Mouse (Mus musculus) hindbrain, embryonic 13.5 days (tissue): Measurements from ENCODE around the gene Rpl23. TPM values are rescaled to one million over a fixed set of nuclear protein-coding genes. Genes with fewer than 3 reads are reported as not detected.

Source experiments
- ATAC-seq: fragments of 200-750 bp; cut with Nextera tagmentation; 2 replicates; pipeline ENCODE4 v1.8.0; 2017; ENCODE audit warnings: moderate TSS enrichment; ENCODE audit not compliant: low FRiP score
- H3K27ac ChIP-seq: fragments of 300-500 bp; sonication (generic); 2 replicates; pipeline ENCODE4 v1.5.1; 2015; ENCODE audit warnings: inconsistent platforms, mild to moderate bottlenecking, moderate library complexity
- H3K27me3 ChIP-seq: fragments of 300-500 bp; sonication (generic); 2 replicates; pipeline ENCODE4 v1.6.1; 2015; ENCODE audit warnings: mild to moderate bottlenecking, inconsistent platforms
- H3K36me3 ChIP-seq: fragments of 300-500 bp; sonication (generic); 2 replicates; pipeline ENCODE4 v1.6.1; 2015; ENCODE audit warnings: mild to moderate bottlenecking, inconsistent platforms
- H3K4me1 ChIP-seq: fragments of 300-500 bp; sonication (generic); replicated peaks from 2 replicates; pipeline ENCODE4 v1.6.1; 2015; ENCODE audit warnings: inconsistent platforms
- H3K4me2 ChIP-seq: fragments of 300-500 bp; sonication (generic); 2 replicates; pipeline ENCODE4 v1.6.1; 2015; ENCODE audit warnings: inconsistent platforms, mild to moderate bottlenecking, moderate library complexity
- H3K4me3 ChIP-seq: fragments of 300-500 bp; sonication (generic); 2 replicates; pipeline ENCODE4 v1.5.1; 2015; ENCODE audit warnings: mild to moderate bottlenecking, inconsistent platforms
- H3K9ac ChIP-seq: fragments of 300-500 bp; sonication (generic); 2 replicates; pipeline ENCODE4 v1.6.1; 2015; ENCODE audit warnings: mild to moderate bottlenecking, inconsistent platforms
- H3K9me3 ChIP-seq: fragments of 300-500 bp; sonication (generic); 2 replicates; pipeline ENCODE4 v1.6.1; 2016; ENCODE audit warnings: inconsistent platforms
- WGBS: fragments of 180-500 bp; shearing (Covaris S2); methylation state at CpG from one replicate; pipeline ENCODE4 v1.1.7; 2015; 5-methylcytosine and 5-hydroxymethylcytosine counted together
- polyA plus RNA-seq: library from polyadenylated mRNA; unstranded; fragments of >200 nt; fragmentation: Nextera tagmentation; extraction: Ambion mirVana; gene quantifications from 2 replicates; pipeline ENCODE4 v1.2.1, GENCODE M21; 2015

The Rpl23 gene
- polyA plus RNA-seq, 1 experiment from 2014 or later, result 380 TPM

DNA sequence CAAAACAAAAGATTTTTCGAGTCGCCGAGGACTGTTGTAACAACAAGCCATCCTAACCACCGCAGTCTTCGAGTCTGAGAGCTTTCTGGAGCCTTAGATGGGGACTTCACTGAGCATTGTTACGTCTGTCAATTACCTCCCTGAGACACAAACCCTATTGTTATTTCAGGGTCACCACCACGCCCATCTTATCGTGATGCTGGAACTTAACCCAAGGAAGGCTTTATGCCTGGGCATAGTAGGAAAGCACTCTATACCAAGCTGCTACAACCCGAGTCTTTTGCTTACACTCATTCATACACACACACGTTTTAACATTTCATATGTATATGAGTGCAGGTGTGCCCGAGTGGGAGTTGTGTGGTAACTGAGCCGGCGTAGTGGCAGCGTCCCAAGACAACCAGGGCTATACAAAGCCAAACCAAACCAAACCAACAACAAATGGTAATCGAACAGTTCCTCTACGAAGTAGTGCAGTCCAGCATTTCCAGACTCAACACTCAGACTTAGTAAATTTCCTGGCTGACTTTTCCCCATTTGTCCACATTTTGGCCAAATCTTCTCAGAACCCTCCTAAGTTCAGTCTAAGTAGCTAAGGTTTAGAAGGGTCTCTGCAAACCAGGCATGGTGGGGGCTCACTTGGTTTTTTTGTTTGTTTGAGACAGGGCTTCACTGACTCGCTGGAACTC lies 6.3 kb downstream of the Rpl23 start, which contains the start of gene 1700001P01Rik:
Gene 1700001P01Rik, minus strand, starts transcription at position 111 of the 689 bp plus-strand sequence.
- WGBS, result 34% methylated on average over 17 of the region's 17 CpGs
- no peak within 1 kb of the TSS for H3K4me2 ChIP-seq
- H3K4me3 ChIP-seq, result no peak within 1 kb of the TSS
- no peaks in the 10 kb centered on the region for H3K27me3 ChIP-seq
- no peak within 1 kb of the TSS for H3K9ac ChIP-seq
- peaks cover 17% of the 10 kb centered on the region for H3K4me1 ChIP-seq
- no peak within 1 kb of the TSS for H3K27ac ChIP-seq
- no peaks in the 10 kb centered on the region for H3K9me3 ChIP-seq
- H3K36me3 ChIP-seq, result peaks cover 58% of the 10 kb centered on the region
- no peak for ATAC-seq

DNA sequence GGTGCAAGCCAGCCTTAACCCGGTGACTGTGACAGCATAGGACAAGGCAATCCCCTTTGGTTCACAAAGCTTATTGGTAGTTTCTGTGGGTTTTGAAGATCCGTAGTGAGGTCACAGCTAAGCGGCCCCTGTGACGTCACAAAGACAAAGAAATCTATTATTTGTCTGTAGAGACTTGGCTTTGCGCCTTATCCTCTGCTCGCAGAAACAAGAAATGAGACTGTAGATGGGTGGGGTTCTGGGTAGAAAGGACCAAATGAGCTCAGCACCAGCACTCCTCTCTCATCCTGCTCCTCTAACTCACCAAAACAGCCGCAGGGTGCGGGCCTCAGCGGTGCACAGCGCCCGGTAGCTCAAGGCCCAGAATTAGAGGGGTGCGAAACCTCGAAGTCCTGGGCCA lies 7.1 kb downstream of the Rpl23 start:
- Histone ChIP-seq H3K27ac (no peak overlapping the region), H3K9ac (no peak overlapping the region), H3K9me3 (no peaks in the 10 kb centered on the region), H3K36me3 (peaks cover 51% of the 10 kb centered on the region), H3K4me1 (peaks cover 10% of the 10 kb centered on the region), H3K4me2 (no peak overlapping the region), H3K27me3 (no peaks in the 10 kb centered on the region), H3K4me3 (no peak overlapping the region)
- no peak for ATAC-seq
- WGBS, result 75% methylated on average over 13 of the region's 13 CpGs

DNA sequence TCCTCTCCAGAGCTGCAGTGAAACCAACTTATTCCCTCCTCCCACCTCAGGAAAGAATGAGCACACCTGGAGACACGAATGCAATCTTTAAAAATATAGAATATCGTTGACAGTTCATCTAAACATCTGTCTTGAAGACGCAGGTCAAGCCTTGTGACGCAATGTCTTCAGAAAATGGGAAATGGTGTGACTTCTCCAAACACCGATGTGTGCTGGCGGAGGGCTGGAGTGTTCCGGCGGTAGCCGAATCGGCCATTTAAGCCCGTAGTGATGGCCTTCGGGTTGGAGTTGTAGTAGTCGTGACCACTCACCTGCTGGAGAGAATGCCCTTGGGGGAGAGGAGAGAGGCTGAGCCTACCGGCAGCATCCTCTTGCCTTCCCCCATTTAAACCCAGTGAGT lies 10.8 kb downstream of the Rpl23 start:
- Histone ChIP-seq H3K4me3 (no peak overlapping the region), H3K27me3 (no peaks in the 10 kb centered on the region), H3K36me3 (peaks cover 15% of the 10 kb centered on the region), H3K27ac (no peak overlapping the region), H3K9ac (no peak overlapping the region), H3K4me2 (no peak overlapping the region), H3K4me1 (peaks cover 5% of the 10 kb centered on the region), H3K9me3 (no peaks in the 10 kb centered on the region)
- WGBS, result 83% methylated on average over 14 of the region's 14 CpGs
- ATAC-seq, result no peak

DNA sequence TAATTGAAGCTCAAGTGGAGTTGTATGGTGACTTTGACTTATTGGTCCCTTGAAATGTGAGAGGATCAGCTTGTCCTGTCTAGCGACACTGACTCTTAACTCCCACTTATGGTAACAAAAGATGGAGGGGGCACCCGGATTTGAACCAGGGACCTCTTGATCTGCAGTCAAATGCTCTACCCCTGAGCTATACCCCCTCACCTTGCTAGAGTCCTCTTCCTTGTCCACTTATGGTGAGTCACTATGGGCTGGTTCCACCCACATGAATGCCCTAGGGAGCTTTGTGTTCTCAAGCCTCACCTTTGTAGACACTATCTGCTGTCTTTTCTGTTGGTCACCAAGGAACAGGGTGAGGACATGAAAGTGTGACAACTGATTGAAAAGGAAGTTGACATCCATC lies 12.5 kb downstream of the Rpl23 start:
- H3K4me2 ChIP-seq, result no peak overlapping the region
- WGBS, result 48% methylated on average over 2 of the region's 2 CpGs
- H3K4me3 ChIP-seq, result no peak overlapping the region
- H3K27me3 ChIP-seq, result no peaks in the 10 kb centered on the region
- H3K9ac ChIP-seq, result no peak overlapping the region
- no peak overlapping the region for H3K27ac ChIP-seq
- H3K36me3 ChIP-seq, result 0 out of 2 replicates have a peak, but pooled peaks cover 2% of the 10 kb centered on the region
- no peaks in the 10 kb centered on the region for H3K9me3 ChIP-seq
- peaks cover 16% of the 10 kb centered on the region for H3K4me1 ChIP-seq
- no peak for ATAC-seq

DNA sequence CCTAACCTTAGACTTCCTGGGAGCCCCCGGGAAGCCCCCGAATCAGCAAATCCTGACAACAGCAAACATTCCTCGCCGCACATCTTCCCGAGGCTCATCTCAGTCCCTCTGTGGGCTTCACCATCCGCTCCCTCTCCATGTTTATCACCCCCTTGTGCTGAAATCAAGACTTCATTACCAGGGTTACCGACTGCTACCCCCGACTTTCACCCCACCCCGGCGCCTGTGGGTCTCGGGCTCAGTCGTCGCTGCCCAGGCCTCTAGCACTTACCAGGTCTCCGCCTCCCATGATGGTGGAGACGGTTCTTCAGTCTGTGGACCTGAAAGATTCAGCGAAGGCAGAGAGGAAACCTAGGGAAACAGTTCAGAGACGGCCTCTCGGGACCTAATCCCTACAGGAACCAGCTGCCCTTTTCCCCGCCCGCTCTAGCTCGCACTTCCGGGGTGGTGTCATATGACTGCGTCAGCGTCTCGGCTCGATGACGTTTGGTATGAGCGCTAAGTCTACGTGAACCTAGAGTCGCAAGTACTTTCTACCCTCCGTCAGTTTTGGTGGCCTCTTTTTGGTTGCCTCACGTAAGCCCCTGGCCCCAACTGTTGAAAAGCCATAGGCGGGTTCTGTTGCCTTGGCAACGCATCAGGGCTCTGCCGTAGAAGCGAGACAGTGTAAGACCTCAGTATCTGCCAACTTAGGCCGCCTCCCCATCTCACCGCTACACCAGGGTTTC lies 15.9 kb downstream of the Rpl23 start, which contains the start of gene Cwc25:
Gene Cwc25, minus strand, starts transcription at position 403 of the 728 bp plus-strand sequence.
- Histone ChIP-seq H3K27me3 (no peaks in the 10 kb centered on the region), H3K4me2 (peak within 1 kb of the TSS; percentile 65), H3K9me3 (no peaks in the 10 kb centered on the region), H3K36me3 (peaks cover 28% of the 10 kb centered on the region), H3K4me3 (peak within 1 kb of the TSS; percentile 94), H3K9ac (peak within 1 kb of the TSS; percentile 94), H3K27ac (peak within 1 kb of the TSS; percentile 92), H3K4me1 (peaks cover 22% of the 10 kb centered on the region)
- peak; percentile 95 for ATAC-seq
- under 1% methylated on average over 38 of the region's 38 CpGs for WGBS

DNA sequence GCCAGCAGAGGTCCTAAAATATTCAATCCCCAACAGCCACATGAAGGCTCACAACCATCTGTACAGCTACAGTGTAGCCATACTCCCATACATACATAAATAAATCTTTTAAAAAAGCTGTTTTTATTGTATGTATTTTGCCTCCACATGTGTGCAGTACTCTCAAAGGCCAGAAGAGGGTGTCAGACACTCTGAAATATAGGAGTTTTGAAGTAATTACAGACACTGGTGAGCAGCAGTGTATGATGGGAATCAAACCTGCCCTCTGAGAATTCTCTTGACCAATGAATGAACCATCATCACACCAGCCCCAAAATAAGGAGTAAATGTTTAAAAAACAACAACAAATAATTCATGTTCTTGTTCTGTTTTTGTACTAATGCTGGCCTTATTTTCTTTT lies 20.6 kb downstream of the Rpl23 start:
- H3K9me3 ChIP-seq, result no peaks in the 10 kb centered on the region
- H3K36me3 ChIP-seq, result peaks cover 65% of the 10 kb centered on the region

DNA sequence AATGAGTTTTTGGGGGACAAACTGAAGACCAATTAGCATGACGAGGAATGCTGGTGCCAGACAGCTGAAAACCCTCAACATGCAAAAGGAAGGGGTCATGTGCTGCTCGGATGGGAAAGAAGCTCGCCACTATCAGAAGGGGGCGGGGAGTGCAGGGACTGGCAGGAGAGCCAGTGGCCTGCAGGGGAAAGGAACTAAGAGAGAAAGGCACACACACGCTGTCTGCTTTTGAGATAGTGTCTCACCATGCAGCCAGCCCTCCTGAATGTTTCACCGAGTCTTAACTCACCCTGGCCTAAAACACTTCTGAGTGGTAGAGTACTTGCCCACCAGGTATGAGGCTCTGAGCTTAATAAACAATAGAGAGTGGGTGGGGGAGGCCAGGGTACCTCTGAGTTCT lies 23.3 kb downstream of the Rpl23 start:
- Histone ChIP-seq H3K9me3 (no peaks in the 10 kb centered on the region), H3K4me1 (no peaks in the 10 kb centered on the region), H3K36me3 (peaks cover 84% of the 10 kb centered on the region), H3K9ac (no peak overlapping the region), H3K4me3 (no peak overlapping the region), H3K27me3 (no peaks in the 10 kb centered on the region), H3K4me2 (no peak overlapping the region), H3K27ac (no peak overlapping the region)
- no peak for ATAC-seq
- 89% methylated on average over 6 of the region's 6 CpGs for WGBS

More for the DNA sequence above, 20.6 kb downstream of the Rpl23 start:
- no peak overlapping the region for H3K27ac ChIP-seq
- H3K4me1 ChIP-seq, result peaks cover 17% of the 10 kb centered on the region
- no peaks in the 10 kb centered on the region for H3K27me3 ChIP-seq
- H3K9ac ChIP-seq, result no peak overlapping the region
- no peak overlapping the region for H3K4me3 ChIP-seq
- no peak overlapping the region for H3K4me2 ChIP-seq
- ATAC-seq, result no peak

DNA sequence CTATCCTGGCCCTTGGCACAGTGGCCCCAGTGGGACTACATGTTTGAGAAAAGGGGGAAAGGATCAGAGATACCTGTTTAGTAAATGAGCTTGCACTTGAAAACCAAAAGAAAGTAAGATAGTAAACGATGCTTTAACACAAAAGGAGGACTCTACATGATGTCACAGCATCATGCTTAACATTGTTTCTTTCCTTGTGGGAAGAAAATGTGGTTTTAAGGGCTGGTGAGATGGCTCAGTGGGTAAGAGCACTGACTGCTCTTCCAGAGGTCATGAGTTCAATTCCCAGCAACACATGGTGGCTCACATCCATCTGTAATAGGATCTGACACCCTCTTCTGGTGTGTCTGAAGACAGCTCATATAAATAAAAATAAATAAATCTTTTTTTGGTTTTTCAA lies 24.1 kb downstream of the Rpl23 start:
- no peak overlapping the region for H3K27ac ChIP-seq
- H3K9ac ChIP-seq, result no peak overlapping the region
- no peaks in the 10 kb centered on the region for H3K9me3 ChIP-seq
- ATAC-seq, result no peak
- H3K4me2 ChIP-seq, result no peak overlapping the region
- WGBS, result 96% methylated on average over 1 of the region's 1 CpGs
- H3K27me3 ChIP-seq, result no peaks in the 10 kb centered on the region
- H3K36me3 ChIP-seq, result peaks cover 86% of the 10 kb centered on the region
- no peak overlapping the region for H3K4me3 ChIP-seq
- no peaks in the 10 kb centered on the region for H3K4me1 ChIP-seq

DNA sequence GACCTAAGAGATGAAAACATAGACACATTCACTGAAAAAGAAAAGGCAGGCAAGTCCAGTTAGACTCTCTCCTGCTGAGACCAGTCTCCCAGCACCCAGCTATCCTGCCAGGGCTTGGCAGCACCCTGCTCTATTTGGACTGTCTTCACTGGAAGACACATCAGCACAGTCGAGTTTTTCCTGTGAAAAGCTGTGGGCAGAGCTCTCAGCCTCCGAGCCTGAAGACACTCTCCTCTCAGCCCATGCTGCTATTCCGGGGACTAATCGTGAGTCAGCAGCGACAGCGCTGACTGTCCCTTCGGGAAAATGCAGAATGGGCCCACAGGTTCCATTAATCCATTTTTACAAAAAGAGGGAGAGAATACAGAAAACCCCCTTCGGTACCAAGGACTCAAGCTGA lies 29.0 kb downstream of the Rpl23 start:
- 97% methylated on average over 8 of the region's 8 CpGs for WGBS
- ATAC-seq, result no peak
- no peak overlapping the region for H3K4me3 ChIP-seq
- H3K27ac ChIP-seq, result no peak overlapping the region
- H3K9me3 ChIP-seq, result no peaks in the 10 kb centered on the region
- H3K4me2 ChIP-seq, result no peak overlapping the region
- no peak overlapping the region for H3K9ac ChIP-seq
- peaks cover 90% of the 10 kb centered on the region for H3K36me3 ChIP-seq
- H3K27me3 ChIP-seq, result no peaks in the 10 kb centered on the region
- H3K4me1 ChIP-seq, result no peaks in the 10 kb centered on the region

DNA sequence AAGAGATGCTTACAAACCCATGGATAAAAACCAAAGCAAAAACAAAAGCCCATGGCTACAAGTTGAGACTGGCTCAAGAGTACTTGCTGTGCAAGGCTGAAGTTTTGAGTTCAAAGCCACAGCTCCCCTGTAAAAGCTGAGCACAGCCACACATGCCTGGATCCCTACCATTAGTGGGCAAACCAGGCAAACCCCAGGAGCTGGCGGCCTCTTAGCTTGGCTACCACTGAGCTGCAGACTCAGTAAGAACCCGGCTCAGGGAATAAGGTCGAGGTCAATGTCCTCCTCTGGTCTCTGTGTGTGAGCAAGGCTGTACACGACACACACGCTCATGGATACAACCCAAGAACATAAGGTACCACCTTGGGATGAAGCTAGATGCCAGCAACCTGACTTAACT lies 33.7 kb downstream of the Rpl23 start:
- Histone ChIP-seq H3K27me3 (no peaks in the 10 kb centered on the region), H3K9ac (no peak overlapping the region), H3K4me1 (peaks cover 6% of the 10 kb centered on the region), H3K9me3 (no peaks in the 10 kb centered on the region), H3K4me2 (no peak overlapping the region), H3K36me3 (peaks cover 73% of the 10 kb centered on the region), H3K27ac (no peak overlapping the region), H3K4me3 (no peak overlapping the region)
- WGBS, result 97% methylated on average over 5 of the region's 5 CpGs
- no peak for ATAC-seq

DNA sequence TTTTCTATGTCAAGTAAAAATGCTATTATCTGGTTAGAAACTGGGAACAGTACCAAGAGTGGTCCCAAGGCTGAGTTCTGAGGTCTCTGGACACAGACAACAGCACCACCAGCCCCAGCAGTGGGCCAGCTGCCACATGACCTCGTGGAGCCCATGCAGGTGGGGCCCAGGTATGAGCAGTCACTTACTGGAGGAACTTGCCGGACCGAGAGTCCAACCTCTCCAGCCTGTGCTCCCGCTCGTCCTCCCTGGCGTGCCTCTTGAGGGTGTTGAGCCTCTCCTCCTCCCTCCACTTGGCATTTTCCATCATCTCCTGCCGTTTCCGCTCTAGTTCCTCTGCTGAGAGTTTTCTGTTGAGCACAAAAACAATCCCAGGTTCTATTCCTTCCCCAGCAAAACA lies 34.5 kb downstream of the Rpl23 start:
- H3K36me3 ChIP-seq, result peaks cover 65% of the 10 kb centered on the region

DNA sequence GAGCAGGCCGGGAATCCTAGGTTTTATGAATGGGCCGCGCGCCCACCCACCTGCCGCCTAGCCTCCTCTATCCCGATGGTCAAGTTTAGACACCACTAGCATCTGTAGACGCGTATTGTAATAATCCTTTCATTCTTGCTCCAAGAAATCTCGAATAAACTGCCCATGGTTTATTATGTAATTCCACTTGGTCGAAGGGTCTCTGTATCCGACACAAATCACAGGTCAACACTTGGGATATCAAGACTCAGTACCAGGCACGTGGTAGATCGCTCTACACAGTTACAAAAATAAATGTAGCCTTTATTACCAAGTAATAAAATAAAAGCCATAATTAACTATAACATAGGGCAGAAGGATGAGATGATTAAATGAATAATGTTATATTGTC lies 36.9 kb downstream of the Rpl23 start:
- peaks cover 32% of the 10 kb centered on the region for H3K4me1 ChIP-seq
- H3K4me3 ChIP-seq, result peak overlapping the region; percentile 78
- H3K9ac ChIP-seq, result no peak overlapping the region
- H3K9me3 ChIP-seq, result no peaks in the 10 kb centered on the region
- peaks cover 43% of the 10 kb centered on the region for H3K36me3 ChIP-seq
- peak; percentile 18; the same call in 1 of the 2 replicates for ATAC-seq
- H3K4me2 ChIP-seq, result peak overlapping the region; percentile 79
- 12% methylated on average over 13 of the region's 13 CpGs for WGBS
- no peaks in the 10 kb centered on the region for H3K27me3 ChIP-seq
- H3K27ac ChIP-seq, result peak overlapping the region; percentile 99; the same call in 1 of the 2 replicates

More for the DNA sequence above, 34.5 kb downstream of the Rpl23 start:
- no peak for ATAC-seq
- Histone ChIP-seq H3K9me3 (no peaks in the 10 kb centered on the region), H3K4me3 (no peak overlapping the region), H3K4me1 (peaks cover 13% of the 10 kb centered on the region), H3K4me2 (no peak overlapping the region), H3K9ac (no peak overlapping the region), H3K27me3 (no peaks in the 10 kb centered on the region), H3K27ac (no peak overlapping the region)
- WGBS, result 88% methylated on average over 8 of the region's 8 CpGs
